Mouse (Mus musculus) liver, adult 2 months (tissue): ENCODE measurements around the gene Dixdc1.

Source experiments
- CTCF ChIP-seq: fragments of 200-500 bp; IDR thresholded peaks from 2 replicates; pipeline ENCODE4 v1.5.1; 2011; ENCODE audit warnings: low read depth, low read length, control low read depth
- POLR2A ChIP-seq: fragments of 200-500 bp; IDR thresholded peaks from 2 replicates; pipeline ENCODE4 v1.6.1; 2011; ENCODE audit warnings: low read length, control low read depth; ENCODE audit not compliant: insufficient read depth; ENCODE audit errors: extremely low read depth

- peak; percentile 67 for TF ChIP-seq CTCF
- TF ChIP-seq POLR2A = no peak
Measured at GRCm38 (mm10) chr9:50670690-50671089, 68.6 kb downstream of the Dixdc1 start.
